14 mouse cellular contexts compared by ENCODE assay signal in the genomic region with DNA sequence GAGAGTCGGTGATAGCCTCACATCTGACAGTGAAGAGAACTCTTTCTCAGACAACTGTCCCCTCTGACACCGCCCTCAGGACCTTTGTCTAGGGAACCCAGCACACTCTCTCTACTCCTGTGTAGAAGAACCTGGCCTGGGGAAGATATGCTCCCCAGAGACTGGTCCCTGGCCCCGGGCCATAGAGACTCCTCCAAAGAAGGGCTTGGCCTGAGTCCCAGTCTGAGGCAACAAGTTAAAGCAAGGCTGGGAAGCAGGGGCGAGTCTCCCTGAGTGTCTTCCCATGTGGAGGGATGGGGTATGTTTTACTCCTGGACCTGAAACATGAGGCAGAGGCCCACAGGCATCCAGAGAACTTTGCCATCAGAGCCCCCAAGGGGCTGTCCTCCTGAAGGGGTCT. TPM values are rescaled to one million over a fixed set of nuclear protein-coding genes. Genes with fewer than 3 reads are reported as not detected.
DNase-seq lines count a peak whose midpoint lies in the region; ATAC-seq and TF ChIP-seq lines count a peak whose summit lies in the region.
"Had no signal": no experiment of that assay in that cellular context is flagged by ENCODE, and none has a peak within 500 bp of the region (broad histone marks: within the 10 kb centered on the region; RNA-seq: fewer than 3 reads in every experiment).

No protein-coding gene starts in this region.

- no peak for TF ChIP-seq EP300 in heart, postnatal 0 days (IDR thresholded peaks at IDR 0.05; ENCODE audit: low read depth)

- H3K27me3 ChIP-seq in heart, postnatal 0 days (ENCODE audit: control insufficient read depth, insufficient read depth, low read length) = 0 out of 2 replicates have a peak, but pooled peaks cover 3% of the 10 kb centered on the region

- no peak overlapping the region for H3K27ac ChIP-seq in heart, postnatal 0 days (ENCODE audit: low read depth)
- H3K27ac ChIP-seq: left cerebral cortex, adult 2 months had no signal

- DNase-seq in heart, postnatal 0 days (ENCODE audit: low spot score) = peak; percentile 18
- DNase-seq in heart, adult 11 months = no peak
- DNase-seq in left cerebral cortex, postnatal 4 days = peak; percentile 59
- no peak for DNase-seq in left cerebral cortex, postnatal 14 days (ENCODE audit: low spot score in 2 of 2)
- DNase-seq in MN1 (ENCODE audit: low spot score) = peak; percentile 93
- peak; percentile 11 for DNase-seq in lung, postnatal 36 days
- DNase-seq in embryo, embryonic 11 days = no peak

- H3K36me3 ChIP-seq in heart, postnatal 0 days (replicated peaks; ENCODE audit: control insufficient read depth, insufficient read depth, low read length) = no peaks in the 10 kb centered on the region

- 0 out of 2 replicates have a peak, but pooled peaks cover 5% of the 10 kb centered on the region for H3K4me1 ChIP-seq in heart, postnatal 0 days (ENCODE audit: control insufficient read depth, insufficient read depth)

- H3K9ac ChIP-seq in heart, postnatal 0 days (replicated peaks; ENCODE audit: low read depth, low read length) = no peak overlapping the region

- ATAC-seq in heart, postnatal 0 days (ENCODE audit: insufficient read depth, low read depth) = no peak
- ATAC-seq in granulocyte monocyte progenitor cell, adult 5-6 weeks (replicated peaks; ENCODE audit: poor library complexity, severe bottlenecking) = no peak
- ATAC-seq: forebrain, embryonic 16.5 days had no signal

- 43% methylated on average over 4 of the region's 4 CpGs for WGBS in heart, postnatal 0 days

- H3K9me3 ChIP-seq in heart, postnatal 0 days (replicated peaks; ENCODE audit: control insufficient read depth, low read length) = no peaks in the 10 kb centered on the region

- H3K4me3 ChIP-seq in heart, postnatal 0 days (ENCODE audit: low read depth, low read length) = no peak overlapping the region
- H3K4me3 ChIP-seq: left cerebral cortex, adult 2 months; megakaryocyte, embryonic 14.5 days had no signal

- H3K4me2 ChIP-seq in heart, postnatal 0 days (ENCODE audit: low read depth, low read length) = no peak overlapping the region

- intact Hi-C loops in left cerebral cortex, postnatal 4 days (cut with DNase I) = no loop called here
- intact Hi-C loops in left cerebral cortex, postnatal 14 days (cut with DNase I) = no loop called here

- no peak for TF ChIP-seq CTCF in heart, postnatal 0 days (IDR thresholded peaks at IDR 0.05; ENCODE audit: low read depth)

RNA-seq across cellular contexts. Expression of a gene that starts 2.1 kb away (rescaled TPM):
- total RNA-seq in heart, postnatal 0 days (2014; rRNA removed; ENCODE audit: low replicate concordance) = not detected in 2 replicates
- polyA plus RNA-seq in heart, postnatal 0 days (2015; fragmentation: Nextera tagmentation; extraction: Ambion mirVana) = not detected in 2 replicates
- total RNA-seq in left cerebral cortex, postnatal 4 days (2021) = 1 to 10 TPM; 1.2 to 1.7 TPM
- 1 to 10 TPM; 1.1 TPM for total RNA-seq in left cerebral cortex, postnatal 14 days (2021)
- total RNA-seq in granulocyte monocyte progenitor cell, adult 5-6 weeks (2014; fragmentation: Nextera tagmentation) = not detected in 2 replicates
- not detected in 2 replicates for total RNA-seq in granulocyte monocyte progenitor cell, adult 5-6 weeks (2017)
- total RNA-seq: CH12.LX; hematopoietic stem cell, adult 5-6 weeks; liver, adult 2 months had no signal

Comparison
In these comparisons a context has a peak if more than half of its experiments do, and no peak if none do; other contexts are left out.
1. DNase-seq: peak in heart, postnatal 0 days (single experiment), left cerebral cortex, postnatal 4 days (single experiment), MN1 (single experiment) and lung, postnatal 36 days (single experiment); none in heart, adult 11 months (single experiment), left cerebral cortex, postnatal 14 days (0 of 2) and embryo, embryonic 11 days (single experiment).